Mouse (Mus musculus): ENCODE results near the gene Tspan13. TPM values are rescaled to one million over a fixed set of nuclear protein-coding genes. Genes with fewer than 3 reads are reported as not detected.

Gene Tspan13
- polyA plus RNA-seq, 1 experiment from 2014 or later = 198 TPM

GRCm38 (mm10) chr12:36028968-36029645 is 13.2 kb downstream of the Tspan13 start:
- H3K36me3 ChIP-seq = peaks cover 17% of the 10 kb centered on the region
- 87% methylated on average over 5 of the region's 5 CpGs for WGBS
- no peak overlapping the region for H3K4me3 ChIP-seq
- DNase-seq (ENCODE audit: low spot score) = no peak
- no peak overlapping the region for H3K27ac ChIP-seq (replicated peaks)
- 0 out of 2 replicates have a peak, but pooled peaks cover 2% of the 10 kb centered on the region for H3K9me3 ChIP-seq (replicated peaks)
- H3K4me1 ChIP-seq = no peaks in the 10 kb centered on the region
- no peaks in the 10 kb centered on the region for H3K27me3 ChIP-seq (ENCODE audit: low read depth, poor library complexity, severe bottlenecking)

GRCm38 (mm10) chr12:36027171-36027570 is 15.1 kb downstream of the Tspan13 start:
- no peak overlapping the region for H3K27ac ChIP-seq (replicated peaks)
- no peaks in the 10 kb centered on the region for H3K4me1 ChIP-seq
- H3K36me3 ChIP-seq = 0 out of 2 replicates have a peak, but pooled peaks cover 4% of the 10 kb centered on the region
- WGBS = 90% methylated on average over 2 of the region's 2 CpGs
- no peak for DNase-seq (ENCODE audit: low spot score)
- H3K27me3 ChIP-seq (ENCODE audit: low read depth, poor library complexity, severe bottlenecking) = no peaks in the 10 kb centered on the region
- H3K9me3 ChIP-seq (replicated peaks) = no peaks in the 10 kb centered on the region
- H3K4me3 ChIP-seq = no peak overlapping the region

- H3K9me3 ChIP-seq (replicated peaks) = no peaks in the 10 kb centered on the region
- H3K27ac ChIP-seq (replicated peaks) = no peak overlapping the region
- 93% methylated on average over 4 of the region's 4 CpGs for WGBS
- no peaks in the 10 kb centered on the region for H3K27me3 ChIP-seq (ENCODE audit: low read depth, poor library complexity, severe bottlenecking)
- H3K4me1 ChIP-seq = no peaks in the 10 kb centered on the region
- no peak overlapping the region for H3K4me3 ChIP-seq
- peaks cover 13% of the 10 kb centered on the region for H3K36me3 ChIP-seq
- no peak for DNase-seq (ENCODE audit: low spot score)
Measured at GRCm38 (mm10) chr12:36026126-36026525, 16.2 kb downstream of the Tspan13 start.

- Histone ChIP-seq H3K4me3 (no peak overlapping the region), H3K4me1 (no peaks in the 10 kb centered on the region), H3K27me3 (ENCODE audit: low read depth, poor library complexity, severe bottlenecking) (no peaks in the 10 kb centered on the region), H3K9me3 (replicated peaks) (no peaks in the 10 kb centered on the region; the same call in 1 of the 2 replicates), H3K27ac (replicated peaks) (no peak overlapping the region), H3K36me3 (peaks cover 64% of the 10 kb centered on the region)
- WGBS = 92% methylated on average over 2 of the region's 2 CpGs
- DNase-seq (ENCODE audit: low spot score) = no peak
Measured at GRCm38 (mm10) chr12:36020710-36021109, 21.6 kb downstream of the Tspan13 start.

GRCm38 (mm10) chr12:36020081-36020480 is 22.2 kb downstream of the Tspan13 start:
- WGBS = 90% methylated on average over 3 of the region's 3 CpGs
- Histone ChIP-seq H3K4me3 (no peak overlapping the region), H3K4me1 (no peaks in the 10 kb centered on the region), H3K9me3 (replicated peaks) (no peaks in the 10 kb centered on the region; the same call in 1 of the 2 replicates), H3K27ac (replicated peaks) (no peak overlapping the region), H3K36me3 (peaks cover 70% of the 10 kb centered on the region), H3K27me3 (ENCODE audit: low read depth, poor library complexity, severe bottlenecking) (no peaks in the 10 kb centered on the region)
- DNase-seq (ENCODE audit: low spot score) = no peak

GRCm38 (mm10) chr12:36019572-36019971 is 22.7 kb downstream of the Tspan13 start:
- no peak overlapping the region for H3K4me3 ChIP-seq
- no peaks in the 10 kb centered on the region for H3K27me3 ChIP-seq (ENCODE audit: low read depth, poor library complexity, severe bottlenecking)
- H3K27ac ChIP-seq (replicated peaks) = no peak overlapping the region
- no peaks in the 10 kb centered on the region for H3K4me1 ChIP-seq
- no peak for DNase-seq (ENCODE audit: low spot score)
- no peaks in the 10 kb centered on the region; the same call in 1 of the 2 replicates for H3K9me3 ChIP-seq (replicated peaks)
- H3K36me3 ChIP-seq = peaks cover 75% of the 10 kb centered on the region
- WGBS = 88% methylated on average over 4 of the region's 4 CpGs

GRCm38 (mm10) chr12:36017791-36018190 is 24.5 kb downstream of the Tspan13 start:
- H3K9me3 ChIP-seq (replicated peaks) = no peaks in the 10 kb centered on the region; the same call in 1 of the 2 replicates
- peaks cover 87% of the 10 kb centered on the region for H3K36me3 ChIP-seq
- DNase-seq (ENCODE audit: low spot score) = no peak
- 80% methylated on average over 2 of the region's 2 CpGs for WGBS
- no peaks in the 10 kb centered on the region for H3K27me3 ChIP-seq (ENCODE audit: low read depth, poor library complexity, severe bottlenecking)
- no peak overlapping the region for H3K4me3 ChIP-seq
- no peaks in the 10 kb centered on the region for H3K4me1 ChIP-seq
- H3K27ac ChIP-seq (replicated peaks) = no peak overlapping the region

GRCm38 (mm10) chr12:36013216-36013910 is 28.9 kb downstream of the Tspan13 start:
- Histone ChIP-seq H3K4me3 (no peak overlapping the region), H3K36me3 (peaks cover 49% of the 10 kb centered on the region), H3K4me1 (no peaks in the 10 kb centered on the region), H3K27me3 (ENCODE audit: low read depth, poor library complexity, severe bottlenecking) (no peaks in the 10 kb centered on the region), H3K27ac (replicated peaks) (no peak overlapping the region), H3K9me3 (replicated peaks) (no peaks in the 10 kb centered on the region; the same call in 1 of the 2 replicates)
- WGBS = 79% methylated on average over 7 of the region's 7 CpGs
- DNase-seq (ENCODE audit: low spot score) = no peak

- Histone ChIP-seq H3K9me3 (replicated peaks) (no peaks in the 10 kb centered on the region), H3K4me1 (peaks cover 9% of the 10 kb centered on the region), H3K27me3 (ENCODE audit: low read depth, poor library complexity, severe bottlenecking) (no peaks in the 10 kb centered on the region), H3K27ac (replicated peaks) (no peak overlapping the region), H3K36me3 (peaks cover 4% of the 10 kb centered on the region; the same call in 1 of the 2 replicates), H3K4me3 (no peak overlapping the region)
- WGBS = 78% methylated on average over 6 of the region's 6 CpGs
- no peak for DNase-seq (ENCODE audit: low spot score)
Measured at GRCm38 (mm10) chr12:36008364-36009047, 33.8 kb downstream of the Tspan13 start.

GRCm38 (mm10) chr12:36007581-36007980 is 34.7 kb downstream of the Tspan13 start:
- peaks cover 11% of the 10 kb centered on the region for H3K4me1 ChIP-seq
- WGBS = 92% methylated on average over 2 of the region's 2 CpGs
- H3K36me3 ChIP-seq = no peaks in the 10 kb centered on the region
- H3K27me3 ChIP-seq (ENCODE audit: low read depth, poor library complexity, severe bottlenecking) = no peaks in the 10 kb centered on the region
- H3K9me3 ChIP-seq (replicated peaks) = no peaks in the 10 kb centered on the region
- H3K4me3 ChIP-seq = no peak overlapping the region
- no peak overlapping the region for H3K27ac ChIP-seq (replicated peaks)
- no peak for DNase-seq (ENCODE audit: low spot score)

GRCm38 (mm10) chr12:36004714-36005113 is 37.6 kb downstream of the Tspan13 start:
- H3K9me3 ChIP-seq (replicated peaks) = no peaks in the 10 kb centered on the region
- H3K27ac ChIP-seq (replicated peaks) = no peak overlapping the region
- 72% methylated on average over 4 of the region's 4 CpGs for WGBS
- H3K4me1 ChIP-seq = peaks cover 25% of the 10 kb centered on the region
- DNase-seq (ENCODE audit: low spot score) = no peak
- no peaks in the 10 kb centered on the region for H3K36me3 ChIP-seq
- H3K4me3 ChIP-seq = no peak overlapping the region
- no peaks in the 10 kb centered on the region for H3K27me3 ChIP-seq (ENCODE audit: low read depth, poor library complexity, severe bottlenecking)

GRCm38 (mm10) chr12:35995799-35996198 is 46.5 kb downstream of the Tspan13 start:
- Histone ChIP-seq H3K27ac (replicated peaks) (no peak overlapping the region), H3K4me1 (peaks cover 26% of the 10 kb centered on the region), H3K9me3 (replicated peaks) (no peaks in the 10 kb centered on the region), H3K36me3 (no peaks in the 10 kb centered on the region), H3K27me3 (ENCODE audit: low read depth, poor library complexity, severe bottlenecking) (no peaks in the 10 kb centered on the region), H3K4me3 (no peak overlapping the region)
- DNase-seq (ENCODE audit: low spot score) = no peak
- WGBS = 30% methylated on average over 5 of the region's 5 CpGs

- H3K36me3 ChIP-seq = no peaks in the 10 kb centered on the region
- no peak overlapping the region for H3K27ac ChIP-seq (replicated peaks)
- no peak for DNase-seq (ENCODE audit: low spot score)
- peaks cover 26% of the 10 kb centered on the region for H3K4me1 ChIP-seq
- no peaks in the 10 kb centered on the region for H3K27me3 ChIP-seq (ENCODE audit: low read depth, poor library complexity, severe bottlenecking)
- H3K9me3 ChIP-seq (replicated peaks) = no peaks in the 10 kb centered on the region
- no peak overlapping the region for H3K4me3 ChIP-seq
Measured at GRCm38 (mm10) chr12:35994098-35994497, 48.2 kb downstream of the Tspan13 start.

Measured in midbrain, embryonic 10.5 days (tissue).